In genomic region chr6:84539924-84540323, GRCm38 (mm10) we compare ENCODE assay signal across 15 mouse cellular contexts.
"Had no signal": no experiment of that assay in that cellular context is flagged by ENCODE, and none has a peak within 500 bp of the region (broad histone marks: within the 10 kb centered on the region; RNA-seq: fewer than 3 reads in every experiment).

No protein-coding gene starts in this region.

- DNase-seq: gastrocnemius, postnatal 14 days; heart, adult 18-20 months; heart, postnatal 14 days; heart, postnatal 36 days; kidney, adult 18-20 months; kidney, adult 8-10 months; kidney, postnatal 10 days; kidney, postnatal 25 days; kidney, postnatal 4 days; left cerebral cortex, postnatal 4 days had no signal

- ATAC-seq: hindbrain, embryonic 16.5 days; inflammation-experienced regulatory T-cells, adult 6 months; intestine, embryonic 15.5 days; intestine, postnatal 0 days; liver, embryonic 12.5 days had no signal
